Mouse (Mus musculus) CH12F3 (cell line): ENCODE results near the gene Kcnq1.

Source experiments
- in situ Hi-C: fragments of 300-500 bp; cut with MboI; formaldehyde crosslinking; loops from 2 replicates; pipeline ENCODE4 v1.14.3; 2020; ENCODE audit warnings: low sequenced_read_pairs

Kcnq1 gene

GRCm38 (mm10) chr7:143475876-143476275, 369.7 kb downstream of the Kcnq1 start:
- in situ Hi-C loops, result no loop called here
